Mouse (Mus musculus) midbrain, embryonic 11.5 days (tissue): ENCODE measurements around the gene Ifrd2. TPM values are rescaled to one million over a fixed set of nuclear protein-coding genes. Genes with fewer than 3 reads are reported as not detected.

ENCODE experiments used
- ATAC-seq: fragments of 200-750 bp; cut with Nextera tagmentation; 2 replicates; pipeline ENCODE4 v1.8.0; 2017; ENCODE audit warnings: moderate TSS enrichment, moderate library complexity; ENCODE audit not compliant: low FRiP score
- DNase-seq: peaks from one replicate; pipeline ENCODE4 v3.0.0; 2015; ENCODE audit warnings: low spot score; ENCODE audit errors: missing footprints
- H3K27ac ChIP-seq: fragments of 300-500 bp; sonication (generic); 2 replicates; pipeline ENCODE4 v1.5.1; 2014; ENCODE audit warnings: low read depth, low read length
- H3K27me3 ChIP-seq: fragments of 300-500 bp; sonication (generic); 2 replicates; pipeline ENCODE4 v1.6.1; 2014; ENCODE audit warnings: mild to moderate bottlenecking, low read length, moderate library complexity, mixed read lengths; ENCODE audit not compliant: control insufficient read depth, insufficient read depth
- H3K36me3 ChIP-seq: fragments of 300-500 bp; sonication (generic); 2 replicates; pipeline ENCODE4 v1.6.1; 2014; ENCODE audit warnings: mild to moderate bottlenecking, low read length, moderate library complexity, mixed read lengths; ENCODE audit not compliant: control insufficient read depth, insufficient read depth
- H3K4me1 ChIP-seq: fragments of 300-500 bp; sonication (generic); 2 replicates; pipeline ENCODE4 v1.6.1; 2014; ENCODE audit warnings: low read length; ENCODE audit not compliant: control insufficient read depth, insufficient read depth
- H3K4me2 ChIP-seq: fragments of 300-500 bp; sonication (generic); 2 replicates; pipeline ENCODE4 v1.6.1; 2014; ENCODE audit warnings: mild to moderate bottlenecking, moderate library complexity
- H3K4me3 ChIP-seq: fragments of 300-500 bp; sonication (generic); 2 replicates; pipeline ENCODE4 v1.5.1; 2014; ENCODE audit warnings: low read depth, low read length
- H3K9ac ChIP-seq: fragments of 300-500 bp; sonication (generic); 2 replicates; pipeline ENCODE4 v1.6.1; 2014; ENCODE audit warnings: low read length
- H3K9me3 ChIP-seq: fragments of 300-500 bp; sonication (generic); 2 replicates; pipeline ENCODE4 v1.6.1; 2016; ENCODE audit warnings: low read length; ENCODE audit not compliant: control insufficient read depth
- WGBS: fragments of 180-500 bp; shearing (Covaris S2); extraction: QIAGEN DNeasy Blood & Tissue Kit; methylation state at CpG from one replicate; pipeline ENCODE4 v1.1.7; 2014; 5-methylcytosine and 5-hydroxymethylcytosine counted together
- polyA plus RNA-seq: library from polyadenylated mRNA; unstranded; fragments of >200 nt; fragmentation: Nextera tagmentation; extraction: Ambion mirVana; gene quantifications from 2 replicates; pipeline ENCODE4 v1.2.1, GENCODE M21; 2014

Gene Ifrd2
- polyA plus RNA-seq, 1 experiment from 2014 or later, result 28.2 TPM

DNA sequence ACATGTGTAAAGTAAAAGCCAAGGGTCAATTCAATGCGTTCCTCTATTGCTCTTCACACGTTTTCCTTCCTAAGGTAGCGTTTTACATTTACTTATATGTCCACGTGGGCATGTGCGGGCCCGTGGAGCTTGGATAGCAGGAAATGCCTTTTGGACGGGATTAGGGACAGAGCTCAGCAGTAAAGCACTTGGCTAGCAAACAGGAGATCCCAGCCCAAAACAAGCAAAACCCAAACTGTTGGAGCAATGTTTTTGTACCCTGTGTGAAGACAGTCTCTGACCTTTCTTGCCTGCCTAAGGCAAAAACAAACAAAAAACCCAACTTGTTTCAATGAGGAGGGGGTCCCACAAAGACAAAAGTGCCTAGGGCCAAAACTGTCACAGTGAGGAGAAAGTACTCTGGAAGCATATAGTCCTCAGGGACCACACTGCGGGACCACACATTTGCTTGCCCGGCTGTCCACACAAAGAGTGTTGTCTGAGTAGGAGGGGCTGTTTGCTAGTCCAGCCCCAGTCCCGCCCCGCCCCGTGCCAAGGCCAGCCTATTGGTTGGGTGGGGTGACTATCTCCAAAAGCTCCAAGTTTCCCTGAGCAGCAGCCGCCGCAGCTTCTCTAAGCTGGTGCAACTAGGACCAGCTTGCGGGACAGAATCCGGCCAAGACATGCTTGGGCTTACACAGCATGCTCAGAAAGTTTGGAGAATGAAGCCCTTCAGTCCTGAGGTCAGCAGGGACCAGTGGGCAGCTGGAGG is 10.9 kb upstream of the Ifrd2 start, which contains the start of gene Hyal1:
Gene Hyal1 (plus strand): TSS at position 571 of the 751 bp plus-strand sequence.
- H3K27ac ChIP-seq, result peak within 1 kb of the TSS; percentile 20
- peak; percentile 93 for DNase-seq
- peak; percentile 83 for ATAC-seq
- H3K4me3 ChIP-seq, result peak within 1 kb of the TSS; percentile 33
- H3K4me1 ChIP-seq, result peaks cover 26% of the 10 kb centered on the region
- 29% methylated on average over 16 of the region's 16 CpGs for WGBS
- H3K9ac ChIP-seq, result peak within 1 kb of the TSS; percentile 36
- H3K27me3 ChIP-seq, result no peaks in the 10 kb centered on the region
- peak within 1 kb of the TSS; percentile 51 for H3K4me2 ChIP-seq
- H3K36me3 ChIP-seq, result peaks cover 20% of the 10 kb centered on the region
- H3K9me3 ChIP-seq, result no peaks in the 10 kb centered on the region; the same call in 1 of the 2 replicates

DNA sequence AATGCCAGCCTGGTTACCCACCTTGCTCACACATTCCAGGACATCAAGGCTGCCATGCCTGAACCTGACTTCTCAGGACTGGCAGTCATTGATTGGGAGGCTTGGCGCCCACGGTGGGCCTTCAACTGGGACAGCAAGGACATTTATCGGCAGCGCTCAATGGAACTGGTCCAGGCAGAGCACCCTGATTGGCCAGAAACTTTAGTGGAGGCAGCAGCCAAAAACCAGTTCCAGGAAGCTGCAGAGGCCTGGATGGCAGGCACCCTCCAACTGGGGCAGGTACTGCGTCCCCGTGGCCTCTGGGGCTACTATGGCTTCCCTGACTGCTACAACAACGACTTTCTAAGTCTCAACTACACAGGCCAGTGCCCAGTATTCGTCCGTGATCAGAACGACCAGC is 9.6 kb upstream of the Ifrd2 start:
- H3K27ac ChIP-seq, result no peak overlapping the region
- peaks cover 24% of the 10 kb centered on the region for H3K4me1 ChIP-seq
- H3K4me3 ChIP-seq, result no peak overlapping the region
- no peaks in the 10 kb centered on the region for H3K27me3 ChIP-seq
- no peak overlapping the region for H3K9ac ChIP-seq
- peaks cover 6% of the 10 kb centered on the region for H3K36me3 ChIP-seq
- DNase-seq (no peak), ATAC-seq (no peak)
- 92% methylated on average over 10 of the region's 10 CpGs for WGBS
- no peaks in the 10 kb centered on the region; the same call in 1 of the 2 replicates for H3K9me3 ChIP-seq
- H3K4me2 ChIP-seq, result no peak overlapping the region

DNA sequence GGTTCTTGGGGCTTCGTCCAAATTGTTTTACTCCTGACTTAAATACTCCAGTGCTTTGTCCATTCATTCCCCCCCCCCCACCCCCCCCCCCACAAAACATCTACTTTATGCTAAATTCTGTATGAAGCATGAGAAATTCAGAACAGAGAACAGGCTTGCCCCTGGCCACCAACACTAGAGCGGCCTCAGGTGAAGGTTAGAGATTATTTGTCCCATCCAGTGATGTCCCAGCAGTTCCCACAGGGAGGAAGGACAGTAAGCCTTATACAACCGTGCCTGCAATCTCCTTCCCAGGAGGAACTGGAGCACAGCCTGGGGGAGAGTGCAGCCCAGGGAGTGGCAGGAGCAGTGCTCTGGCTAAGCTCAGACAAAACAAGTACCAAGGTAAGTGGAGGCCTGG is 8.9 kb upstream of the Ifrd2 start, which contains the start of gene Naa80:
Gene Naa80 (plus strand): TSS at position 301 of the 400 bp plus-strand sequence.
- Histone ChIP-seq H3K27ac (no peak within 1 kb of the TSS), H3K27me3 (no peaks in the 10 kb centered on the region), H3K9me3 (no peaks in the 10 kb centered on the region; the same call in 1 of the 2 replicates), H3K4me1 (peaks cover 24% of the 10 kb centered on the region), H3K36me3 (no peaks in the 10 kb centered on the region), H3K4me2 (no peak within 1 kb of the TSS), H3K4me3 (no peak within 1 kb of the TSS), H3K9ac (no peak within 1 kb of the TSS)
- no peak for DNase-seq
- 85% methylated on average over 3 of the region's 3 CpGs for WGBS
- no peak for ATAC-seq

DNA sequence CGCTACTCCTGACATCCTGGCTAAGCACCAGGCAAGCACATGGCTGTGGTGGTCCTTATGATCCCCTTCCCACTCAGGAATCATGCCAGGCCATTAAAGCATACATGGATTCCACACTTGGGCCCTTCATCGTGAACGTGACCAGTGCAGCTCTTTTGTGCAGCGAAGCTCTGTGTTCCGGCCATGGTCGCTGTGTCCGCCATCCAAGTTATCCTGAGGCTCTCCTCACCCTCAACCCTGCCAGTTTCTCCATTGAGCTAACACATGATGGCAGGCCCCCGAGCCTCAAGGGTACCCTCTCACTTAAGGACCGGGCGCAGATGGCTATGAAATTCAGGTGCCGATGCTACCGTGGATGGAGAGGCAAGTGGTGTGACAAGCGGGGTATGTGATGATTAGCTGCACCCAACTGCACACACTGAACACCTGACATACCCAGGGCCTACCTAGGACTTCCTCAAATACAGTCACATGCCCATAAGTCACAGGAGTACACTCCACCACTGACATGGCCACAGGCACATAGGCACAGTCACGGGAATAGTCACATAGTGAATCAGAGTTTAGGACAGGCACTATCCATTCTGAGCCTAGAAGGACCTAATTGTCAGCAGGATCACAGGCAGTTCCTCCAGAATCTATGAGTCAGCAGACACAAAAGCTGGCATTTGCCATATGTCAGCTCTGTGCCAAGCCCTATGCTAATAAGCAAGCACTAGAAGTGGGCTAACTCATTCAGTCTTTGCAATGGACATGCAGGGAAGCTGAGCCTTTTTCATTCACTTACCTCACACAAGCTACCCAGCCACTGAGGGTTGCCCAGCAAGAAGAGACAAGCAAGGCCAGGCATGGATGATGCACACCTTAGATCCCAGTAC is 8.2 kb upstream of the Ifrd2 start:
- Histone ChIP-seq H3K4me3 (no peak overlapping the region), H3K27me3 (no peaks in the 10 kb centered on the region), H3K27ac (no peak overlapping the region), H3K9me3 (no peaks in the 10 kb centered on the region), H3K4me2 (no peak overlapping the region), H3K4me1 (peaks cover 24% of the 10 kb centered on the region), H3K36me3 (no peaks in the 10 kb centered on the region), H3K9ac (no peak overlapping the region)
- ATAC-seq (no peak), DNase-seq (no peak)
- WGBS, result 97% methylated on average over 14 of the region's 14 CpGs

DNA sequence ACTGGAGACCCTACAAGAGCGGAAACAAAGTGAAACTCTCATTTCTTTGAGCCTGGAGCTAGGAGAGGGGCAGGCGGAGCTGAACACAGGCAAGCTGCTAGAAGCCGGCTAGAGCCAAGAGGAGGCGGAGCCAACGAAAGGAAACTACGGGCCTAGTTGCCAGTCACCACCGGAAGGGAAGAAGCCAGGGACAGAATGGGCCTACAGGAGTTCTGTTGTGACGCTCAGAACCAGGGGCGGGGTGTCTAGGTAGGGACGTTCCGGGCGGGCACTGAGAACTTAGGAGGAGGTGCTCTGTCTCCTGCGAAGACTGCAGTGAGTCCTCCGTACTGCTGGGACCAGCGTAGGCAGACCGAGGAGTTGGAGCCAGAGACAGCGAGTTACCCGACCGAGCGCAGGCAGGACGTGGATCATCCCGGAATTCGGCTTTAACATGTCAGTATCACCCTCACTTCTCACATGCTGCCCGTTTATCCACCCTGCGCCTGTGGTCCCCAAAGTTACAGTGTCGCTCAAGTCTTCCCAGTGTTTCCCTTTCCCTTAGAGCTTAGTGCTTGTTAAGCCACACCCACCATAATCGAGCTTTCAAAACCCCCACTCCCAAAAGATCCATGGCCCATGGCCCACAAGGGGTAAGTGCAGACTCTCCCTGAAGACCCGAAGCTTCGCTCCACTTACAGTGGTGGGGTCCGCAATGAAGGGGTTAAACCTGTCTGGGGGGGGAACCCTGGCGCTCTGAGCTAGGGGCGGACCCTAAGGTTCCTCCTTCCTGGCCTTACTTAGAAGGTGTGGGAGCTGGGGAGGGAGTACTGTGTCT is 6.7 kb upstream of the Ifrd2 start, which contains the start of gene Hyal3:
Gene Hyal3 (plus strand): TSS at position 318 of the 817 bp plus-strand sequence.
- peak; percentile 94 for DNase-seq
- Histone ChIP-seq H3K9me3 (no peaks in the 10 kb centered on the region), H3K36me3 (no peaks in the 10 kb centered on the region), H3K4me2 (peak within 1 kb of the TSS; percentile 70), H3K27me3 (no peaks in the 10 kb centered on the region), H3K9ac (peak within 1 kb of the TSS; percentile 79), H3K4me1 (peaks cover 24% of the 10 kb centered on the region), H3K4me3 (peak within 1 kb of the TSS; percentile 57), H3K27ac (peak within 1 kb of the TSS; percentile 37; the same call in 1 of the 2 replicates)
- WGBS, result 1% methylated on average over 32 of the region's 32 CpGs
- peak; percentile 66 for ATAC-seq

DNA sequence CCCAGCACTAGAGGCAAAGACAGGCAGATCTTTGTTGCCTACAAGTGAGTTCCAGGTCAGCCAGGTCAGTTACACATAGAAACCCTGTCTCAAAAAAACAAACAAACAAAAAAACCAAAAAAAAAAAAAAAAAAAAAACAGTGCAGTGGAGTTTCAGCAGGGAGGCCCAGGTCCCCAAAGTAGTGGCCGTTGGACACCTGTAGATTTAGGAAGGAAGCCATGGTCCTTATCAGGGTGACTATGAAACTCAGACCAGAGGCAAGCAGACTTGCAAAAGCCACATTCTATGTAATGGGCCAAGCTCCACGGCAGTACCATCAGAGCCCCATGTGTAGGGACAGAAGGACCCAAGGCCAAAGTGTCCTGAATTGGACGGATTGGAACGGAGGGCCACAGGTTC is 5.9 kb upstream of the Ifrd2 start:
- Histone ChIP-seq H3K4me2 (peak overlapping the region; percentile 70; the same call in 1 of the 2 replicates), H3K9me3 (no peaks in the 10 kb centered on the region), H3K9ac (no peak overlapping the region; the same call in 1 of the 2 replicates), H3K27ac (no peak overlapping the region), H3K36me3 (no peaks in the 10 kb centered on the region), H3K4me3 (peak overlapping the region; percentile 57; the same call in 1 of the 2 replicates), H3K4me1 (peaks cover 20% of the 10 kb centered on the region), H3K27me3 (no peaks in the 10 kb centered on the region)
- WGBS, result 80% methylated on average over 4 of the region's 4 CpGs
- ATAC-seq (no peak), DNase-seq (no peak)

DNA sequence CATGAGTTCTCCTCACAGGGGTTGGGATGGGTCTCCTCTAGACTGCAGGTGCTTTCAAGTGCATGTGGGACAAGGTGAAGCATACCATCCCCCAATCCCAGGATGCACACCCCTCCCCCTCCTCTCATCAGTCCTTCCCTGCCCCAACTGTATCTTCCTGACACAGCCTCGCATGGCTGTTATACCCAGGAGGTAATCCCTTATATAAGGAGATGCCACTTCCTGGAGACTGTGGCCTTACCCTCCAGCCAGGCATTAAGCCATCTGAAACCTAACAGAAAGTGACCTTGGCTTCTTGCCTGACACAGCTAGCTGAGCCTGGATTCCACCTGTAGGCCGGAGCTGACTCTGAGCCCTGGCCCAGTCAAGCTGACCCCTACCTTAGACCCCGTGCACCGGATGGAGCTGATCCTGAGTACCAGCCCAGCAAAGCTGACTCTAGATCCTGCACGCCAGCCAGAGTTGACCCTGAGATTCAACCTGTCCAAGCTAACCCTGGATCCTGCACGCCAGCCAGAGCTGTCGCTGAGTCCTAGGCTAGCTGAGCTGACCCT is 4.9 kb upstream of the Ifrd2 start:
- no peak overlapping the region for H3K27ac ChIP-seq
- peaks cover 11% of the 10 kb centered on the region for H3K4me1 ChIP-seq
- no peaks in the 10 kb centered on the region for H3K36me3 ChIP-seq
- no peak overlapping the region for H3K4me2 ChIP-seq
- no peaks in the 10 kb centered on the region for H3K9me3 ChIP-seq
- no peaks in the 10 kb centered on the region for H3K27me3 ChIP-seq
- H3K4me3 ChIP-seq, result no peak overlapping the region
- no peak overlapping the region for H3K9ac ChIP-seq
- WGBS, result 88% methylated on average over 7 of the region's 7 CpGs
- ATAC-seq, result no peak
- DNase-seq, result no peak

DNA sequence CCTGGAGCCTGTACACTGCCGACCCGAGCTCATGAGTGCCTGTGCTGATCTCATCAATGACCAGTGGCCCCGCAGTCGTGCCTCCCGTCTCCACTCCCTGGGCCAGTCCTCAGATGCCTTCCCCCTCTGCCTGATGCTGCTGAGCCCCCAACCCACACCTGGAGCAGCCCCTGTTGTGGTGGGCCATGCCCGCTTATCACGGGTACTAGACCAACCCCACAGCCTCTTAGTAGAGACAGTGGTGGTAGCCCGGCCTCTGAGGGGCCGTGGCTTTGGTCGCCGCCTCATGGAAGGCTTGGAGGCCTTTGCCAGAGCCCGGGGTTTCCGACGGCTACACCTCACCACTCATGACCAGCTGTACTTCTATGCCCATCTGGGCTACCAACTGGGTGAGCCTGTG is 4.3 kb upstream of the Ifrd2 start:
- WGBS, result 93% methylated on average over 14 of the region's 14 CpGs
- no peak overlapping the region for H3K4me3 ChIP-seq
- DNase-seq (no peak), ATAC-seq (no peak)
- no peaks in the 10 kb centered on the region for H3K27me3 ChIP-seq
- no peak overlapping the region for H3K27ac ChIP-seq
- peaks cover 13% of the 10 kb centered on the region for H3K4me1 ChIP-seq
- H3K4me2 ChIP-seq, result no peak overlapping the region
- H3K9ac ChIP-seq, result no peak overlapping the region
- H3K36me3 ChIP-seq, result no peaks in the 10 kb centered on the region
- no peaks in the 10 kb centered on the region for H3K9me3 ChIP-seq
